Mouse (Mus musculus) thymus, postnatal 0 days (tissue): ENCODE results near the gene Ano8. TPM values are rescaled to one million over a fixed set of nuclear protein-coding genes. Genes with fewer than 3 reads are reported as not detected.

Experiments used
- DNase-seq: peaks from one replicate; pipeline ENCODE4 v3.0.0-alpha.2; 2015; ENCODE audit warnings: low spot score
- polyA plus RNA-seq: library from polyadenylated mRNA; unstranded; fragments of >200 nt; fragmentation: Nextera tagmentation; extraction: Ambion mirVana; gene quantifications from 2 replicates; pipeline ENCODE4 v1.2.1, GENCODE M21; 2015

Ano8 gene
- polyA plus RNA-seq, 1 experiment from 2014 or later, result 1.4 TPM

DNA sequence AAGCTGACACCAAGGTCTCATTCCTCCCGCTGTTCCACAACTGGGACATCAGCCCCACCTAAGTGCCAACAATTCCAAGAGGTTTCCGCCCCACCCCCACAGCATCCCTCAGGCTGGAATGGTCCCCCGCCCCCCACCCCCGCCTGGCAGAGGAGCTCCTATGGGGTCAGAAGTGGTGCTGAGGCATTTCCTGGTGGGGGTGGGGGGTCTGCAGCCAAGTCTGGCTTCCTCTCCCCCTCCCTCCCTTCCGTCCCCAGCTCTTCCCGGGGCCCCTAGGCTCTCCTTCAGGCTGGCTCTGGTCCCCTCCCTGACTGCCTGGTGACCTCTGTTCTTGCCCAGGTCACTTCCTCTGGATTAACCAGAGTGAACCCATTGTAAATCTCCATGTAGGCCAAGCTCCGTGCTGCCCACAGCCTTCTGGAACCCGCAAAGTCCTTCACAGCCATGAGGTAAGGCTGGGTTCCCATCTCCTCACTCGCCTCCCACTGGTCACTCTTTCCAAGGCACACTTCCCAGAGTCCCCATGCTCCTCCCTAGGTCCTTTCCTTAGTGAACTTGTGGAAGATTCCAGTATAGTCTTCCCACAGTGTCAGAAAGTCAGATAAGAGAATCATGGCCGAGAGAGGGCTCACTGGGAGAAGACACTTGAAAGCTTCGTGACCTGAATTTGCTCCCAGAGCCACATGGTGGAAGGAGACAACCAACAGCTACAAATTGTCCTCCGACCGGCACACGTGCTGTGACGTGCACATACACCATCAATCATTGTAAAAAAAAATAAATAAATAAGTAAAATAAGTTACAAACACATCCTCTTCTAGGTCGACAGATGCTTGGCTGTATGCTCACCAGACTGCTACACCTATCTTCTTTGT lies 13.3 kb upstream of the Ano8 start:
- no peak for DNase-seq

DNA sequence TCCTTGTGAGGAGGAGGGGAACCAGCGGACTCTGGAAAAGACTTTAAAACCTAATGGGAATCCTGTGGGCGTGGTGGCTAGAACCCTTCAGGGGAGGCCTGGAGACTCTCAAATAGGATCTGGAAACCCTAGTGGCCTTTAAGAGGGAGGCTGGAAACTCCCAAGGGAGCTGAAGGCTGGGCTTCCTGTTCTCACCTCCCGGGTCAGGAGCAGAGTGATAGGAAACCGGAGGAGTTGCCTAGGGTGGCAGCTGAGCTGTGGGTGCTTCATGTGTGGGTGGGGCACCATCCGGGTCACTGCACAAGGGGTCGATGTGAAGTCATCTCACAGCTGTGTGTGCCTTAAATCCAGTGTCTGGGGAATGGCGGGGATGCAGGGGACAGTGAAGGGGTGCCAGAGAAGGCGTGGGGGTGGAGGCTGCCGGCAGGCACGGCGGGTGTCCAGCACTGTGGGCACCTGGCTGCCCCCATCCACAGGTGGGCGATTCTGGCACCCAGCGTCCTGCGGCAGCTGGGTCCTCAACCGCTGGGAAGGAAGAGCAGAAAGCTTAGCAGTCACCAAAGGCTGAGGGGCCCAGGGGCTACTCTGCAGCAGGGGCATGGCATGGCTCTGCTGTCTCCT lies 12.2 kb upstream of the Ano8 start:
- no peak for DNase-seq

DNA sequence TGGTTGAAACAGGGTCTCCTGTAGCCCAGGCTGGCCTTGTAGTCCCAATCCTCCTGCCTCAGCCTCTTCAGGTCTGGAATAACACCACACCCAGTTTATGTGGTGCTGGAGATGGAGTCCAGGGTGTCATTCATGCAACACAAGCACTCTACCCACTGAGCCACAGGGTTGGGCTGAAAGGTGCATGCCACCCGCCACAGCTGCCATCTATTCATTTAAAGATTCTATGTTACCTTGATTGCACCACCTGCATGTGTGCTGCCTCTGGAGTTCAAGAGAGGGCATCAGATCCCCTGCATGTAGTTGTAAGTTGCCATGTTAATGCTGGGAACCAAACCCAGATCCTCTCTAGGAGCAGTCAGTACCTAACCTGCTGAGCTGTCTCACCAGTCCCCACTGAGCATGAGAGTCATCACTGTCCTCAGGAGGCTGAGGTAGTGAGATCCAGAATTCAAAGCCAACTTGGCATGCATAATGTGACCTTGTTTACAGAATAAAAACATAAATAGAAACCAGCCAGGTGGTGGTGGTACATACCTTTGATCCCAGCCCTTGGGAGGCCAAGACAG lies 11.4 kb upstream of the Ano8 start:
- DNase-seq, result no peak

DNA sequence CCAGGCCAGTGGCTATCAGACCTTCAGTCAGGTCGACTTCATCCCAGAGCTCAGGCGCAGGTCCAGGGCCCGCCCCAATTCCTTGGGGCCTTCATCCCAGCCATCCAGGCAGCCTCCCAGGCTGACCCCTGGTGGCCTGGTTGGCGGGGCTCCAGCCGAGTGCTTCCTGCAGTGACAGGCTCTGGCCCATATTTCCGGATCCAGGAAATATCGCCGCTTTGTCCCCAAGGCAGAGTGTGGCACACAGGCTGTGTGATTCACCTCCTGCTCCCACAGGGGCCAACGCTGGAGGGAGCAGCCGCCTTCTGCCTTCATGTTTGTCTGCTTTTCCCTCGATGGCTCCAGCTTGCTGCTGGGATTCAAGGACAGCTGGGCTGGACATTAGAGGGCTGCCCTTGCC lies 10.7 kb upstream of the Ano8 start:
- DNase-seq, result no peak

DNA sequence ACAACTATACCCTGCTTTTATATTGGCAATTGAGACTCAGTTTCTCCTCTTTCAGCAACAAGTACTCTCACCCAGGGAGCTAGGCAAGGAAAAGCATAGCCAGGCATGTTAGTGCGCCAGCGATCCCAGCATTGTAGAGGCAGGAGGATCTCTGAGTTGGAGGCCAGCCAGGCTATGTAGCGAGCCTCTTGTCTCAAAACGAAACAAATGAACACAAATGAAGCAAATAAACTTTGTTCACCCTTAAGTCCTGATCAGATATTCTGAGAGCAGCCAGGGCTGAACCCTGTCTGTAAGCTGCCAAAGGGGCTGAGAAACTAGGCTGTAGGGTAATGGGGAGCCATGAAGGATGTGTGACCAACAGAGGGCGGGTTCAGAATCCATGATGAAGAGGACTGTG lies 10.0 kb upstream of the Ano8 start:
- DNase-seq, result no peak

DNA sequence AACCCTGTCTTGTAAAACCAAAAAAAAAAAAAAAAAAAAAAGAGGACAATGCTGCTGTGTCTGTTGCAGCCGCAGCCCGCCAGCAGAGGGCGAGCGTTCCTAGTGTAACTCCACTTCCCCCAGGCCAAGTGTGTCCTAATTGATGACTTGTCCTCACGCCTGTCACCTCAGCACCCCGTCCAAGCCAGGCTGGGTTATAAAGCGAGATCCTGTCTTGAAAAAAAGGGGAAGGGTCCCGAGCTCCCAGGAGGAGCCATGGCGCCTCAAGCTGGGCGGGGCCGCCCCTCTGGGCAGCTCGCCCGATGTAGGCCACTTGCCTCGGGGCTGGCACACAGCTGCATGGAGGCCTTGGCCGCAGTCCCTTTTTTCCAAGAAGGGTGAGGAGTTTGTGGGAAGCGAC lies 9.3 kb upstream of the Ano8 start:
- DNase-seq, result peak; percentile 81

DNA sequence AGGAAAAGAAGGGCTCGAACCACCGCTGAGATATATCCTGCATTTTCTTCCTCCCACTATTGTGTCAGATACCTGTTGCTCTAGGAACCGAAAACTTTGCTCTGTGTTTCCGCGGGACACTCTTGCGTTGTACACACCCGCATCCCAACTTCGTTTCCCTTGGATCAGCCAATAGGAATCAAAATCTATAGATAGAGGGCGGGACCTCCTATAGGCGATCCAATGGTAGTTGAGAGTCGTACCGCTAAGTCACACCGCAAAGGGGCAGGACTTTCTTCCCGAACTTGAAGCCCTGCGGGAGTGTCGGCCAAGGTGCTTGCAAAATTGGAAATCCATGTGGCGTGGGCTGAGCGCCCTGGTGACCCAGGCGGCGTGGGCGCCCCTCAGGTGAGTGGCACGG lies 2.7 kb upstream of the Ano8 start:
- peak; percentile 95 for DNase-seq

DNA sequence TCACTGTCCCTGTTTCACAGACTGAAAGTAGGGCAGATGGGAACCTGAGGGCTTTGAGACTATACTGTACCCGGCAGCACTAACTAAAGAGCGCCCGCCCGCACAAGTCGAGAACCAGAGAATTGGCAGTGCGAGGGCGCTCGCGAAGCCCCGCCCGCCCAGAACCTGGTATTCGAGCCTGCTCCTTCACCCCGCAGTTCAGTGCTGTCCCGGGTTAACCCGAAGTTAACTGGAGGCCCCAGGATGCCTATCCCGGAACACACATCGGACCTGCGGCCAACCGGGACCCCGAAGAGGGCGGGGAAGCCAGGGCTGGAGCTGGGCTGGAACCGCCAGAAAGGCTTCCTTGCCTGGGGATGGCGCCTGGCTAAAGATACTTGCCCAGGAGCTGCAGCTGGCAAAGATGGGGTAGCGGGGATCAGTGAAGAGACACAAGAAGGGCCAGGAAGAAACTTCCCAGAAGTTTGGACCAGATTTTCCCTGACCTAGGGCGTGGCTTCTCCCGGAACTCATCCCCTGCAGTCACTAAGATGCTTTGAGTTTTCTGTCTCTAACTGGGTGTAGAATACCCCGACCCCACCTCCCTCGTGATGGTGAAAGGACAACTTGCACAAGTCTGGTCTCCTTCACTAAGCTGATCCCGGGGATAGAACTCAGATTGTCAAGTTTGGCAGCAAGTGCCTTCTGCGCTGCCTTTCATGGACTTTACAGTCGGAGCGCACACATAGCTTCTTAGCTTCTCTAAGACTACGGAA lies 2.1 kb upstream of the Ano8 start, which contains the start of gene Gtpbp3:
Gtpbp3 (plus strand) TSS at position 413 of the 755 bp plus-strand sequence.
- DNase-seq, result peak; percentile 78

DNA sequence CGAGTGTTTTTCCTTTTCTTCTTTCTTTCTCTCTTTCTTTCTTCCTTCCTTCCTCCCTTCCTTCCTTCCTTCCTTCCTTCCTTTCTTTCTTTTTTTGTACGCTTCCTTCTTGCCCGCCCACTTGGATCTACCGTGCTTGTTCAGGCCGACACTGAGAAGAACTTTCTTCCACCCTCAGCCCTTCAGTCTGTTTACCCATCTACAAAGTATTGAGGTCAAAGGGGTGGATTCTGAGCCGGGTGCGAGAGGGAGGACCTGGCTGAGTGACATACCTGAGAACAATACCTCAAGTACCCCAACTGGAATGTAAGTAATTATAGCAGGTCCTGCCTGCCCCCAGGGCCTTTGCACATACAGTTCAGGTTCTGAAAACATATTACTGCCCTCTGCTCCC lies 370 bp upstream of the Ano8 start:
- peak; percentile 25 for DNase-seq

DNA sequence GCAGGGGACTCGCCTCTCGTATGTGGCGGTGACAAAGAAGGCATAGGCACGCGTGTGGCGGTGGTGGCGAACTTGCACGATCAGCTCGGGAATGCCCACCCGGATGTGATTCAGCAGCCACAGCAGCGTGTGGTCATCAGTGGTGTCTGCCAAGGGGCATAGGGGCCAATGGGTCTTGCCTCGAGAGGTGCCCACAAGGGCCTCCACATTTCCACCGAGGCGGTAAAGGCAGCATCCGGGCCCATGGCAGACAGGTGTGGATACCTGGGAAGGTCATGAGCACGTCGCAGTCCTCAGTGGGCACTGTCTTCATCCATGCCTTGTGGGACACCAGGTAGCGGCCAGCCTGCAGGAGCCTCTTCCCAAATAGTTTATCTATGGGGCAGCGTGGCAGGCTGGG lies 1.0 kb downstream of the Ano8 start:
- DNase-seq, result no peak

DNA sequence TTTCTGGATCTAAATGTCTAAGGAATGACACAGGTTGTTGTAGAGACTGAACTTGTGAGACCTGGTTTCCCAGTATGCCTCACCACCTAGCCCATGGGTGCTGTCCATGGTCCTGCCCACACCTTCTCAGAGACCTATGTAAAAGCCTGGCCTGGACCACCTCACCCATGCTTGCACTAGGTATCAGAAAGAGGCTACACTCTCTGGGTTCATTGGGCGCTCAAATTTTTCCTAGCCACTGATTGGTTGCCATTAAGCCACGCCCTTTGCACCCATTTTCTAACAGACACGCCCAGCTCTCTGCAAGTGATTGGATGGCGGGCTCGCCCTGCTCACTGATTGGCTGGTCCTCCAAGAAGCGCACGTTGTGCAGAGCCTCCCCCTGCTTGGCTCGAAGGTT lies 1.8 kb downstream of the Ano8 start:
- DNase-seq, result peak; percentile 73

DNA sequence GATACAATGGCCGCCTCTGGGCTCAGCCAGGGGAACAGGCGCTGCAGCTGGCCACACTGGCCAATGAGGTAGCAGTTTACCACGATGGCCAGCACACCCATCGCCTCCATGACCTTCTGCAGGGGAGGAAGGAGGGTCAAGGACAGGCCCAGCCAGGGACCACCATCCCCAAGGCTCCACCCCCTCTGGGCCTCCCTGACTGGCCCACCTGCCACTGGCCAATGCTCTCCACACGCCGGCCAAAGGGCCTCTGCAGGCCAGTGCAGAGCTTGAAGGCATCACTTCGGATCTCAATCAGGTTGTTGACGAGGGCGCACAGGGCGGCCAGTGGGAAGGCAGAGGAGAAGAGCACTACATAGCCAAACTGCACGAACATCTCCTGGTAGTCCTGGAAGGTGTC lies 6.8 kb downstream of the Ano8 start:
- no peak for DNase-seq

DNA sequence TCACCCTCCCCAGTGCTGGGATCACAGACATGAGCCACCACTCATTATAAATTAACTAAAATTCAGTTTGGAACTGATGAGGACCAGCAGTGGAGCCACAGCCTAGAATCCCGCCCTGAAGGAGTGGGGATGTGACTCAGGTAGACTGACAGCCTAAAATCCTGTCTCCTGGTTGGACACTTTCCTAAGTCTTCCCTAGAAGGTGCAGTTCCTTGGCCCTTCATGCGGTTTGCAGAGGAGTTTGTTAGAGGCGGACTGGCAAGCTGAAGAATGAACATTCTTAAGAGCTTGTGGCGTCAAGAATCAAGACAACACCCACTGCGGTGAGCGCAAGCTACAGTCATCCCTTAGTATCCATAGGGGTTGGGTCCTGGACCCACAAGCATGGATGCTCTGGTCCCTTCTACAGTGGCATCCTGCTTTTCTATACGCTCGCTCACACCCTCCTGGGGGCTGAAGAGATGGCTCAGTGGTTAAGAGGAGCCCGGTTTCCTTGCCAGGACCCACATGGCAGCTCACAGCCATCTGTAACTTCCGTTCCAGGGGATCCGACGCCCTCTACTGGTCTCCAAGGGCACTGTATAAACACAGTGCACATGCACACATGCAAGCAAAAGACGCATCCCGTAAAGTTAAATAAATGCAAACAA lies 8.4 kb downstream of the Ano8 start:
- peak; percentile 56 for DNase-seq

DNA sequence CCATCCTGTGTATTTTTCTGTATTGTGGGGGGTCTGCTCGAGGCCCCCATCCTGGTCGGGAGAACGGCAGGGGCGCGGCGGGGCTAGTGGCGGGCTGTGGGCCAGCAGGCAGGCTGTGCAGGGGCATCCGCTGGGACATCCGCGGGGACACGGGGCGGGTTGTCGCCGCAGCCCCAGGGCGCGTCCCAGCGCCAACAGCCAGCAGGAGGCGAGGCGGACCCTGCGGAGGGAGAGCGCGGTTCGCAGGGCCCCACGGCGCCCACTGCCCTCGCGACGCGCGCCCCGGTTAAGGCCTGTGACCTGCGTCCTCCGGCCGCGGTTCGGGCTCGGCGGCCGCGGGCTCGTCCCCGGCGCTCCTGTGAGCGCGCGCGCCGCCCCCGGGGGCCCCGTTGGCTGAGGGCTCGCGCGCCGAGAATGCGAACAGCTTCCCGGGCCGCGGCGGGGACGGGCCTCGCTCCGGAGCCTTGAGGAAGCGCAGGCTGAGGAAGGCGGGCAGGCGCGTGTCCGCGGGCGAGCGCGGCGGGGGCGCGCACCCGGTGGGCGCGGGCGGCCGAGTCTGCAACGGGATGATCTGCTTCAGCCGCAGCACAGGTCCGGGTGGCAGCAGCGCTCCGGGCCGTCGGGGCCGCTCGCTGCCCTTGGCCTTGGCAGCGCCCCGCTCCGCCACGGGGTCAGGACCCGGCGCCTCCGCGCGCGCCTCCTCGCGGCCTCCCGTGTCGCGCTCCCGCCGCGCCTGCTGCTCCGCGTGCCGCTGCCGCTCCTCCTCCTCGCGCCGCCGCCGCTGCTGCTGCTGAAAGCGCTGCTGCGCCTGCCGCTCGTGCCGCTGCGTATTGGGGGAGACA lies 9.4 kb downstream of the Ano8 start:
- peak; percentile 79 for DNase-seq

DNA sequence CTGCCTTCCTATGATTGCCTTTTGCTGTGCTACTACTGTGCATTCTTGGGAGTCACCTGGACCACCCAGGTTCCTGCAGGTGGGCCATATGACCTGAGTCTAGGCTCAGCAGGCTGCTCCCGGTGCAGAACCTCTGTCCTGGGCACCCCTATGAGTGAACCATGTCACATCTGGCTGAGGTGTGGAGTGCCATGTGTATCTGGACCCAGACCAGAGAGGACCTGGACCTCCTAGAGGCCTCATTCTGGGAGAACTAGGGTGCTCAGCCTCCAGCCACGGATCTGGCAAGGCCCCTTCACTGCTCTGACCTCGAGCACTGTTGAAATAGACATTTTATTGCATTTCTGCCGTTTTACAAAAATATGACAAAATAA lies 10.1 kb downstream of the Ano8 start:
- DNase-seq, result no peak

DNA sequence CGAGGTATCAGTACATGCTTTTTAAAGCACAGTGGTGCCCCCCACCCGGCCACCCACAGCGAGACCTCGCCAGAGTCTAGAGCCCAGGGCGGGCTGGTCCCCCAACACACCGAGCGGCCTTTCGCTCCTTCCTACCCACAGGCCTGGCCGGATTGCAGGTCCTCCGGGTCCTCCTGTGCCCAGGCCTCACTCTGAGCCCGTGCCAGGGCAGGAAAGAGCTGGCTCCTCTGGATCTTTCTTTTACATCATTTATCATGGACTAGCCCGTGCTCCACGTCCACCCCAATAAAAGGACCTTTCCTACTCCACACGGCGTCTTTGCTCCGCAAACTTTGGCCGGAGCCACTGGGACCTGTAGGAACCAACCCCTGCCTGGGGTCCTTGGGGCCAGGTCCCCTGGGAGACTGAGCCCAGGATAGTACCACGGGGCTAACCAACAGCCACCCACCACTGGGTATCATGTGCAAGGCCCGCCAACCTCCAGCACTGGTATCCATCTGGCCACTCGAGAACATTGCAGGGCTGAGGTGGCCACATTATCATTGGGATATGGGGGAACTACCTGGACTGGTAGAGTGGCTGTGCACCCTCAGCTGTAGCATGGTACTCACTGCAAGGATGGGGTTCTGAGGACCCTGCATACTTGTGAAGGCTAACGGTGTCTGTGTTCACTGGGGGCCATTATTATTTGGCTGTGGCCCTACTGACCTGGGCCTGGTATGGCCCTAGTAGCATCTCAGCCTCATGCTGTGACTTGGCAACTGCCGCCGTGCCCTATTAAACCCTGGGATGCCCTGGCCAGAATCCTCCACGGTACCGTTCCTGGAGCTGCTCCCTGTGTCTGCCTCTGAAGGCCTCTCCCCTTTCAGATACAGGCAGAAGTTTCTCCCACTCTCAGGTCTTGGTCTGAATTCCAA lies 10.7 kb downstream of the Ano8 start:
- no peak for DNase-seq

DNA sequence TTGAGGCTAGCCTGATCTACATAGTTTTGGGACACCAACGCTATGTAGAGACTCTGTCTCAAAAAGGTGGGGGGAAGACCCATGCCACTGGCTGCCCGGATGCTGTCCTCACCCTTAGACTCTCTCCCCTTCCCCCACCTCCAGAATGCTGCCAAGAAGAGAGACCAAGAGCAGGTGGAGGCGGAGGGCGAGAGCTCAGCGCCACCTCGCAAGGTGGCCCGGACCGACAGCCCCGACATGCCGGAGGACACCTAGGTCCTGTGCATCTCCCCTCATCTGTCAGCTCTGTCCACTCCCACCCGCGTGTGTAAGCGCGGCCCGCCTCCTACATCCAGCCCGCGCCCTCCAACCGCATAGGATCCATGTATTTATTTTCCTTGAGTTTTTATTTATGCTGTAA lies 11.4 kb downstream of the Ano8 start:
- no peak for DNase-seq

DNA sequence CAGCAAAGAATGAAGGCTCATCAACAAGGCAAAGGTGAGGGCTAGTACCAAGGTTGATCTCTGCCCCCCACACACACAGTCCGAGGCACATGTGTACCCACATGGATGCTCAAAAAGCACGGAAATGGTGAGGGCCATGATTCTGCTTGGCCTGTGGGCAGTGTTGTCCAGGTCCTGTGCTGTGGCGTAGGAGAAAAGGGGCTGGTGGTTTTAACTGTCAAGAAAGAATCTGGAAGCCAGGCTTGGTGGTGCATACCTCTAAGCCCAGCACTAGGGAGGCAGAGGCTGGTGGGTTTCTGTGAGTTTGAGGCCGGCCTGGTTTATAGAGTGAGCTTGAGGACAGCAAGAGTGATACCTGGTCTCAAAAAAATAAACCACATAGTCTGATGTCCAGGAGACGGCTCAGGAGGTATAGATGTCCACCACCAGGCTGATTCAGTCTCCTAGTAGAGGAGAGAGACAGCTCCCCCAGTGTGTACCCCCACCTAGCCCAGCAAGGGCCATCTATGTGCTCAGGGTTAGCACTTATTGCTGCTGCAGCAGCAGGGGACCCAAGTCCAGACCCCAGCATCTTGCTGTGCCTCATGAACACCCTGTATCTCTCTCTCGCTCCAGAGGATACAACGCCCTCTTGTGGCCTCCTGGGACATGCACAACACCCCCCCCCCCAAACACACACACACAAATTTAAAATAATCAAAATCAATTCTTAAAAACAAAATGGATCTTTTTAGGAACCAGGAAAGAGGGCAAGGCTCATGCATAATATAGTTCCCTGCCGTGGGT lies 13.0 kb downstream of the Ano8 start:
- no peak for DNase-seq

DNA sequence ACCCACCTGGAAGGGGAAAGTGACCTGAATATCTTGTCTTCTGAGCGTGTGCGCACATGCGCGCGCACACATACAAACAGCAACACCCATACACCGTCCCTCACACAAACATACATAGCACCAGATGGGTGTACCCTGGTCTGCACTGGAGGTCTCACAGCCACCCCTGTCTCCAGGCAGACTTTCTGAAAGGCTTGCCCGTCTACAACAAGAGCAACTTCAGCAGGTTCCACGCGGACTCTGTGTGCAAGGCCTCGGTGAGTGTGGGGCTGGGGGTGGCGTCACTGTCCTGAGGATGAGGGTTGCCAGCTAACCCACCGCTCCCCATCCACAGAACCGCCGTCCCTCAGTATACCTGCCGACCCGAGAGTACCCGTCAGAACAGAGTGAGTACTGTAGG lies 13.9 kb downstream of the Ano8 start:
- no peak for DNase-seq
